Mouse (Mus musculus): ENCODE data around the gene Usp6nl. TPM values are rescaled to one million over a fixed set of nuclear protein-coding genes. Genes with fewer than 3 reads are reported as not detected.

The Usp6nl gene
- total RNA-seq, 4 experiments from 2014 or later: 12.0 to 16.0 (median 12.4) TPM

Other genes with a start within 250 kb of the Usp6nl start
- gene Proser2, start 192.5 kb upstream of the Usp6nl start, total RNA-seq (2022): 1 to 10 TPM; 1.5 to 2.4 (median 1.9) TPM
- gene Echdc3, start 109.6 kb upstream of the Usp6nl start, total RNA-seq (2022): 1 to 10 TPM in 2 of 4 experiments, under 1 TPM in 2; 0.23 to 1.5 (median 0.90) TPM

Data from layer of hippocampus, adult 8-10 months (tissue).